Mouse (Mus musculus) B cell, adult 2 months (primary cell): ENCODE measurements around the gene Sncb.
"Not testable (repeated sequence)": the region's sequence is repeated elsewhere in the genome, so short reads cannot be mapped to it uniquely, and the experiment has no call there.

Source experiments
- DNase-seq, 2 experiments: peaks; one replicate each; pipeline ENCODE4 v3.0.0; 2022

Sncb gene

GRCm38 (mm10) chr13:54766192-54766768 is at the start of gene Sncb:
Gene Sncb, minus strand, starts transcription at chr13:54766595.
- peak; percentile 80 to 81 for DNase-seq

DNA sequence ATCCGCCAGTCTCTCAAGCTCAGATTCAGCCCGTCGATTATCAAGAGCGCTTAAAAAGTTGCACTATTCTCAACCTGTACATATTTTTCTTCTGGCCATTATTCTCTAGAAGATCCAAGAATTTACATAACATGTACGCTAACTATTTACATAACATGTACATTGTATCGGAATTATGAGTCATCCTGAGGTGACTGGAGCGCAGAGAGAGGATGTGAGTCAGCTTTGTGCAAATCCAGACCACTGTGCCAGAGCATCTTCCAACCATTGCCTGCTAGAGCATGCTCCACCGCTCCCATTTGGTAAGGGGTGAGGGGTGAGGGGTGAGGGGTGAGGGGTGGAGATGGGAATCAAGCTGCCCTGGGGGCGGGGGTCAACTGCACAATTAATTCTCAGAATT is 47.0 kb upstream of the Sncb start:
- DNase-seq = no peak

DNA sequence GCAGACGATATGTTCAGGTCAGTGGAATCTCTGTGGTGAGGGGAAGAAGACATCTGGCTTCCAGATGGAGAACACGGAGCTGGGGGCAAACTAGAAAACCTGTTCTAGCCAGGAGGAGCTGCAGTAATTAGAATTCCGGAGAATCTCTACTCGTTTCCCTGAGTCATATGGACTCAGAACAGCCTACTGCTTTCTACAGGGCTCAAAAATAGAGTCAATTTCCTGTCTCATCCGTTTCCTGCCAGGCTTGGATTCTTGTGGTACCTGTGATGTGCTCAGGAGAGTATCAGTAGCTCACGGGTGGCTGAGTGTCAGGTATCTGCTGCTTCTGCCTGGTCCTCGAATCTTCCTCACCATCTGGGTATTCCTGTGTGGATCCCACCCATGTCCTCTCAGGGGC is 45.1 kb upstream of the Sncb start:
- DNase-seq = no peak

GRCm38 (mm10) chr13:54808067-54808466 is 41.7 kb upstream of the Sncb start:
- DNase-seq = no peak

GRCm38 (mm10) chr13:54806434-54806976 is 40.1 kb upstream of the Sncb start:
- no peak for DNase-seq

DNA sequence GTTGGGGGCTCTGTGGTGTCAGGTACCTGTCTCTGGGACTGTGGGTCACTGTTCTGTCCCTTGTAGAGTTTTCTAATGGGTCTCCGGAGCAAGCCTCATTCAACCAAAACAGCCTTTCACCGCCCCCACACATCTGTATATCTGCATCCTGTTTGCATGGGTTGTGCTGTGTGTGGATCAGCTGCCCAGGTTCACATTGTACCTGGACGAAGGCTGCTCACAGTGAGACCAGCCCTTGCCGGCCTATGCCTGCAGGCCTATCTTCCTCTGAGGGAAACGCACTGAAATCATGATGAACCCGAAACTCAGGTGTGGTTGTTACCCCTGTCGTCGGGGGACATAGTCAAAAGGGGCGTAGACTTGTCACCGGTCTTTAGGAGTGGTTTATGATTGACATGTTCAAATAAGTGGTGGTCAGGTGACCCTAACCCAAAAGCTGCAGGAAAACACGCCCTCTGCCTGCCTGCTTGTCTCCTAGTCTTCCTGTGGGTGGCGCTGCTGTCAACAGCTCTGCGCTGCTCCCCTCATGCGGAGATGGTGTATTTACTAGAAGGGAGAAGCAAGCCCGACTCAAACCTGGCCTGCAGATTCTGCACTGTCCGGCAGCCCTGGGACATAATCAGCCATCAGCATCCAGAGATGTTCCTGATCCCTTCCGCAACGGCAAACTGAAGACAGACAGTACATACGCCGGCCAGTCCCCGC is 38.9 kb upstream of the Sncb start:
- DNase-seq = no peak

GRCm38 (mm10) chr13:54803010-54803409 is 36.6 kb upstream of the Sncb start:
- DNase-seq = peak in 1 of 2 experiments; percentile 24

- no peak for DNase-seq
These were observed 33.8 kb upstream of the Sncb start for GRCm38 (mm10) chr13:54800206-54800605.

DNA sequence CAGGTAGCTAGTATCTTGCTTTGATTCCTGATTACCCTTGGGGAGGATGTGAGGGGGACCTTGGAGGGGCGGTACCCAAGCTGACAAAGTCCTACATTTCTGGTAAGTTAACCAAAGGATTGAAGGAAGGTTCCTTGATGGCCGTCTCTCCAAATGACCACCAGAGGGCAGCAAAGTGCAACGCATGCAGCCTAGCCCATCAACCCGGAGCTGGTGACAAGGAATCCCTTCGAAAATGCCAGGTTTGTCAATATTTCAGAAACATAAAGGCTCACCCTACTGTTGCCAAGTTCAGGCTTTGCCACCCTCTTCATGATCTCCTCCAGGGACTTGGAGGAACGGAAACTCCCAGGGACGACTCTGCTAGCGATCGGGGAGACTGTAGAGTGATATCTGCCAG is 33.3 kb upstream of the Sncb start:
- peak; percentile 78 to 79 for DNase-seq

DNA sequence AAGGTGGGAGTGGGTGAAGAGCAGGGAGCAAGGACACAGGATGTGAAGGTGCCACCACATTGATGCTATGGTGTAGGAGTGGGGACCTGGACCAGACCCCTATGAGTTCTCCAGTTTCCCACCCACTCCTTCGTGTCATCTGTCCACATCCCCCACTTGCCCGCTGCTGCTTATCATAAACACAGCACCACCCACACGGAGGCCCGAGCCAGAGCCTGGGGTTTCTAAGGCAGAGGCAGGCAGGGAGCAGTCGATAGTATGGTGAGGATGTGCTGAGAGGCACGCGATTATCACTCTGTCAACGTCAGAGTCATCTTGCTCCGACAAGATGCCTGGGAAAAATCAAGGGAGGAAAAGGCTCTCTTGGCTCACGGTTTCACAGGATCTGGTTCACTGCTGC is 32.3 kb upstream of the Sncb start:
- DNase-seq = no peak

DNA sequence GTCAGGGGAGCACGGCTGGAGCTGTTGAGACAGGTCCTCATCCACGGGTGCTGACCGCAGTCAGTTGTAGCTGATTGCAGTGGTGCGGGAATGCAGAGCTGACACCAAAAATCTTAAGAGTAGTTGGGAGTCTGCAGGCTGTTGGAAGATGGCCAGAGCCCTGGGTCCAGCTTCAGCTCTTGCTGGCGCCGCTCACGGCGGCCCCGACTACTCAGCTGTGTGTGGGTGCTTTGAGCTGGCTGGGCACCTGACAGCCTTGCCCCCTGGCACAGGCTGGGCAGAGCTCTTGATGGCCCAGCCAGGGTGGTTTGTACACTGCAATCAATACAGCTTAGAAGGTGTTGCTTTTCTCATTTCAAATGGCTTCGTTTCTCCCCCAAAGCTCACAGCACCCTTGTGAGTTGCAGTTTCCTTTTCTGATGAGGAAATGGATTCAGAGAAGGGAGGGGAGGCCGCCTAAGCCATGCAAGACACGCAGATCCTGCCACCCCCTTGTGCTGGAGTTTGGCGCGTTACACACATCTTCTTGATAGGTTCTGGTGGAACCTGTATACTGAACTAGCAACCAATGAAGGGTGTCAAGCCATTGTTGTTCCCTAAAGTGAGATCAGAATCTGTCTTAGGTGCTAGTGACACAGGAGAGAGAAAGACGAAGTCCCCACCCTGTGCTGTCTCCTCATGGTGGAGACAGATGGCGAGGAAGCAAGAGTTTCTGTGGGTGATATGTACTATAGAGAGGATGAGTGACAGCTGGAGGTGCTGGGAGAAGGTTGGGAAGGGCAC is 31.7 kb upstream of the Sncb start:
- DNase-seq = no peak

DNA sequence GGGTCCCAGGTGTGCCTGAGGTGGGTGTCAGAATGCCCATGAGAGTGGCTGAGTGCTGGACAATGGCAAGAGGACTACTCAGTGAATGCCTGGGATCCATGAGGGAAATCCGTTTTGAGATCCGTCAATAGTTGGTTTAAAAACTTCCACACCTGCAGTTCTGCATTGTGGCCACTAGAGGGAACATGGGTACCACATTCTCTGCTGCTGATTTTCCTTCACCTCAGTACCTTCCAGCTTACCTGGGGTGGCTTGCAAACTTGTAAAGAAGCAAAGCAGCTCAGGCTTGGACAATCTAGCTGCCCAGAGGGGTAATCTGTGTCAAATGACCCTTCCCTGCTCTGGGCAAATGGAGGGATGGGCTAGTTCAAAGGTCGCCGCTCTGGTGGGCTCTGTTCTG is 31.0 kb upstream of the Sncb start:
- DNase-seq = peak; percentile 53 to 56

- DNase-seq = no peak
These were observed 28.4 kb upstream of the Sncb start for GRCm38 (mm10) chr13:54794843-54795242.

DNA sequence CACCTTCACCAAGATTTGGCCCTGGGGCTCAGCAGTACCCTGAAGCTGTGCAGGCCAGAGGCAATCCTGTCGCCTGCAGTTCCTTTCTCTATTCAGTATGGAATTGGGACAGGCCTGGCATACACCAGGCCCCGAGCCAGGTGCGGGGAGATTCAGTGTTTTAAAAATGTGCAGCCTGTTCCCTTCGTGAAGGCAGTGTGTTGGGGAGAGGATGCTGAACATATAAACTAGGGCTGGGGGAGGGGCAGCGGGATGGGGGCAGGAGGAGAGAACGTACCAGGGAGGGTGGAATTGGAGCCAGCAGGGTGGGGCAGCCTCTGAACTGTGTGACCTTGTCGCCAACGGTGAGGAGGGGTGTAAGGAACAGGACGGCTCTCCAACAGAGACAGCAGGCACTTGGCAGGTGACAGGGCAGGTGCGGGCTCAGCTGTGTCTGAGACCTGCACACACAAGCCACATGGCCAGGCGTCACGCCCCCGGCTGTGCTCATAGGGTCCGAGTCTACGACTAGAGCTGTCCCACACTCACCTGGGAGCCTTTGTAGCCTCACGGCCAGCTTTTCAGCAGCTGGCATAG is 27.7 kb upstream of the Sncb start:
- no peak for DNase-seq

GRCm38 (mm10) chr13:54792259-54793230 is 26.1 kb upstream of the Sncb start:
- DNase-seq = peak; percentile 46 to 61

- DNase-seq = peak in 1 of 2 experiments; percentile 25
These were observed 23.4 kb upstream of the Sncb start for GRCm38 (mm10) chr13:54789561-54790397.

DNA sequence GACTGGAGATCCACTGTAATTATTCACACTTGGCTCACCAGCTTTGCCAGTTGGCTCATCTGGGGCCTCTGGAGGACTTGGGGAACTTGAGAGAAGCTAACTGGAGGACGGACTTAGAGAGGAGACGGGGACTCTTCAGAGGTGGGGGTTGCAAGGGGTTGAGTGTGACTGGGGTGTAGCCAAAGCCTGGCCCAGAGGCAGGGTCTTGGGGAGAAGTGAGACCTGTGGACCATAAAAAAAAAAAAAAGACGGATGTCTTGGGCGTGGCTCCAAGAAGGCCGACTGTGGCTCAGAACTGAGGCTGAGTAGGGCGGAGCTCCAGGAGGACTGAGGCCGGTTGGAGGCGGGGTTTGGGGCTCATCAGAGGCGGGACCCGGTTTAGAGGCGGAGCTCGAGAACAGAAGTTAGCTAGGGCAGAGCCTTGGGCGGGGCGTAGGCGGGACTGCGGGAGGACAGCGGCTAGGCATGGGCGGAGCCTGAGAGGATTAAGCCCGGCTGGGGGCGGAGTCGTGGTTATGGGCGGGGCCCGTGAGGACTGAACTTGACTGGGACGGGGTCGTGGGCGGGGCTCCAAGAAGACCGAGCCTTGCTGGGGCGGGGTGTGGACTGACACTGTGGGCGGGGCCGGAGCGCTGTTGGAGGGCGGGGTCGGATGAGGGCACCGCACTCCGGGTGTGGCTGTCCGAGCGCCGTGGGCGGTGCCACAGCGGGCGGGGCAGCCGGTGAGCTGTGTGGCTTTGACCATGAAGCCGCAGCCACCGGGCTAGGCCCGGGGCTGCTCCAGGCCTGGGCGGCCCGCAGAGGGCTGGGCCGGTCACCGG is 22.6 kb upstream of the Sncb start, which contains the start of gene Tspan17:
TSS of gene Tspan17 (plus strand) at position 638 of the 821 bp plus-strand sequence.
- peak; percentile 98 to 99 for DNase-seq

- not testable (repeated sequence) for DNase-seq
These were observed 21.2 kb upstream of the Sncb start for GRCm38 (mm10) chr13:54787591-54787990.

GRCm38 (mm10) chr13:54783698-54784097 is 17.3 kb upstream of the Sncb start, which contains the start of gene Eif4e1b:
Gene Eif4e1b, plus strand, starts transcription at chr13:54783998.
- no peak for DNase-seq

- DNase-seq = no peak
These were observed 16.8 kb upstream of the Sncb start for GRCm38 (mm10) chr13:54783235-54783634.
